Mouse (Mus musculus) cerebellum, postnatal 36 days (tissue): Measurements from ENCODE around the gene Babam1.

Experiments
- DNase-seq, 2 experiments: peaks; one replicate each; pipeline ENCODE4 v3.0.0; 2021 to 2022; ENCODE audit warnings: mixed read lengths in 2 of 2

Gene Babam1

GRCm38 (mm10) chr8:71381971-71382961 lies 14.4 kb upstream of the Babam1 start:
- peak; percentile 73 to 84 for DNase-seq

GRCm38 (mm10) chr8:71383396-71383795 lies 13.3 kb upstream of the Babam1 start:
- DNase-seq: no peak

GRCm38 (mm10) chr8:71383860-71384259 lies 12.8 kb upstream of the Babam1 start:
- DNase-seq: no peak

- DNase-seq: no peak
These were observed 11.3 kb upstream of the Babam1 start for GRCm38 (mm10) chr8:71385212-71385835.

- DNase-seq: no peak
These were observed 8.4 kb upstream of the Babam1 start for GRCm38 (mm10) chr8:71388267-71388666.

- no peak for DNase-seq
These were observed 5.0 kb upstream of the Babam1 start for GRCm38 (mm10) chr8:71391696-71392095.

- peak in 1 of 2 experiments; percentile 2 for DNase-seq
These were observed 4.3 kb upstream of the Babam1 start for GRCm38 (mm10) chr8:71392391-71392790.

- peak; percentile 2 to 9 for DNase-seq
These were observed 3.8 kb upstream of the Babam1 start for GRCm38 (mm10) chr8:71392871-71393270.

- no peak for DNase-seq
These were observed 2.2 kb upstream of the Babam1 start for GRCm38 (mm10) chr8:71394481-71394880.

GRCm38 (mm10) chr8:71395071-71395470 lies 1.6 kb upstream of the Babam1 start:
- no peak for DNase-seq

- no peak for DNase-seq
These were observed 1.0 kb upstream of the Babam1 start, which contains the start of gene Ushbp1 for GRCm38 (mm10) chr8:71395629-71396028. Gene Ushbp1, minus strand, starts transcription at chr8:71395802.

- DNase-seq: no peak
These were observed 1.0 kb downstream of the Babam1 start for GRCm38 (mm10) chr8:71397701-71398100.

GRCm38 (mm10) chr8:71400826-71401225 lies 4.2 kb downstream of the Babam1 start:
- DNase-seq: no peak

GRCm38 (mm10) chr8:71401454-71401853 lies 4.8 kb downstream of the Babam1 start:
- DNase-seq: no peak

GRCm38 (mm10) chr8:71402446-71402964 lies 5.8 kb downstream of the Babam1 start:
- no peak for DNase-seq

- no peak for DNase-seq
These were observed 6.6 kb downstream of the Babam1 start for GRCm38 (mm10) chr8:71403107-71403885.

GRCm38 (mm10) chr8:71404011-71404410 lies 7.3 kb downstream of the Babam1 start:
- DNase-seq: no peak

- no peak for DNase-seq
These were observed 8.3 kb downstream of the Babam1 start for GRCm38 (mm10) chr8:71404951-71405351.

GRCm38 (mm10) chr8:71405401-71406098 lies 8.9 kb downstream of the Babam1 start, which contains the start of gene Ankle1:
Gene Ankle1, plus strand, starts transcription at chr8:71406010.
- DNase-seq: peak; percentile 92 to 93

- peak; percentile 33 to 54 for DNase-seq
These were observed 9.7 kb downstream of the Babam1 start for GRCm38 (mm10) chr8:71406099-71407015.

GRCm38 (mm10) chr8:71407441-71407840 lies 10.8 kb downstream of the Babam1 start:
- no peak for DNase-seq
